In genomic region chr10:80656130-80656862, GRCm38 (mm10) we compare ENCODE assay signal across 8 mouse cellular contexts. TPM values are rescaled to one million over a fixed set of nuclear protein-coding genes. Genes with fewer than 3 reads are reported as not detected.
DNase-seq lines count a peak whose midpoint lies in the region; ATAC-seq lines count a peak whose summit lies in the region.

No protein-coding gene starts in this region.

- H3K4me2 ChIP-seq in hindbrain, embryonic 11.5 days (replicated peaks; ENCODE audit: low read depth, low read length) = peak overlapping the region; percentile 91

- H3K9me3 ChIP-seq in hindbrain, embryonic 11.5 days (ENCODE audit: control insufficient read depth, low read length) = no peaks in the 10 kb centered on the region

- under 1% methylated on average over 67 of the region's 72 CpGs for WGBS in hindbrain, embryonic 11.5 days

- no peaks in the 10 kb centered on the region for H3K27me3 ChIP-seq in hindbrain, embryonic 11.5 days (ENCODE audit: control insufficient read depth, insufficient read depth, low read length)

- peak overlapping the region; percentile 93 for H3K4me3 ChIP-seq in hindbrain, embryonic 11.5 days (ENCODE audit: low read depth, low read length)

- peak overlapping the region; percentile 95 for H3K9ac ChIP-seq in hindbrain, embryonic 11.5 days (ENCODE audit: low read depth, low read length)

- no peaks in the 10 kb centered on the region for H3K36me3 ChIP-seq in hindbrain, embryonic 11.5 days (ENCODE audit: control insufficient read depth, insufficient read depth, low read length)

- peaks cover 8% of the 10 kb centered on the region; the same call in 1 of the 2 replicates for H3K4me1 ChIP-seq in hindbrain, embryonic 11.5 days (replicated peaks; ENCODE audit: control insufficient read depth, insufficient read depth, low read length)

- peak overlapping the region; percentile 80 for H3K27ac ChIP-seq in hindbrain, embryonic 11.5 days (ENCODE audit: low read depth, low read length)

- ATAC-seq in frontal cortex, adult (ENCODE audit: low TSS enrichment) = peak; percentile 83
- ATAC-seq in hindbrain, embryonic 11.5 days (ENCODE audit: low FRiP score) = peak; percentile 84

- DNase-seq in MN1 (ENCODE audit: low spot score) = peak; percentile 97
- DNase-seq in cerebellum, adult 9-10 months = peak; percentile 98
- peak; percentile 100 for DNase-seq in hindbrain, embryonic 11.5 days (ENCODE audit: low spot score)
- DNase-seq in layer of hippocampus, postnatal 10 days (ENCODE audit: low spot score in 2 of 2) = peak; percentile 95 to 97
- DNase-seq in lung, postnatal 10 days = peak; percentile 99
- DNase-seq in ovary, postnatal 36 days (ENCODE audit: low spot score) = peak; percentile 96
- DNase-seq in thymus, postnatal 25 days = peak; percentile 96

RNA-seq across cellular contexts. Expression of gene Btbd2, which starts 0.6 kb away (rescaled TPM):
- 36.2 and 47.2 TPM in 2 replicates for polyA plus RNA-seq in hindbrain, embryonic 11.5 days (2014; fragmentation: Nextera tagmentation; extraction: Ambion mirVana)
- total RNA-seq in layer of hippocampus, postnatal 10 days (2021) = 10 to 100 TPM; 84.4 to 90.6 TPM

RNA-seq across cellular contexts. Expression of gene Mknk2, which starts 21.6 kb away (rescaled TPM):
- 47.0 and 48.4 TPM in 2 replicates for polyA plus RNA-seq in hindbrain, embryonic 11.5 days (2014; fragmentation: Nextera tagmentation; extraction: Ambion mirVana)
- 10 to 100 TPM; 48.5 to 53.2 TPM for total RNA-seq in layer of hippocampus, postnatal 10 days (2021)

RNA-seq across cellular contexts. Expression of gene Csnk1g2, which starts 33.7 kb away (rescaled TPM):
- 71.1 and 85.6 TPM in 2 replicates for polyA plus RNA-seq in hindbrain, embryonic 11.5 days (2014; fragmentation: Nextera tagmentation; extraction: Ambion mirVana)
- total RNA-seq in layer of hippocampus, postnatal 10 days (2021) = 100 to 1,000 TPM; 146 to 157 TPM

RNA-seq across cellular contexts. Expression of gene Mob3a, which starts 45.5 kb away (rescaled TPM):
- 54.4 and 55.6 TPM in 2 replicates for polyA plus RNA-seq in hindbrain, embryonic 11.5 days (2014; fragmentation: Nextera tagmentation; extraction: Ambion mirVana)
- 10 to 100 TPM; 21.2 to 22.5 TPM for total RNA-seq in layer of hippocampus, postnatal 10 days (2021)

RNA-seq across cellular contexts. Expression of gene Izumo4, which starts 45.7 kb away (rescaled TPM):
- 10.3 and 11.4 TPM in 2 replicates for polyA plus RNA-seq in hindbrain, embryonic 11.5 days (2014; fragmentation: Nextera tagmentation; extraction: Ambion mirVana)
- 10 to 100 TPM; 51.0 to 69.9 TPM for total RNA-seq in layer of hippocampus, postnatal 10 days (2021)

Comparison
In these comparisons a context has a peak if more than half of its experiments do, and no peak if none do; other contexts are left out.
1. Peak in every context shown above with its lines: DNase-seq, ATAC-seq, H3K4me3 ChIP-seq and H3K27ac ChIP-seq.